Mouse (Mus musculus): ENCODE data around the gene Gper1. TPM values are rescaled to one million over a fixed set of nuclear protein-coding genes. Genes with fewer than 3 reads are reported as not detected.

The Gper1 gene
- total RNA-seq, 2 experiments from 2014 or later: 2.5 to 2.8 TPM

DNA sequence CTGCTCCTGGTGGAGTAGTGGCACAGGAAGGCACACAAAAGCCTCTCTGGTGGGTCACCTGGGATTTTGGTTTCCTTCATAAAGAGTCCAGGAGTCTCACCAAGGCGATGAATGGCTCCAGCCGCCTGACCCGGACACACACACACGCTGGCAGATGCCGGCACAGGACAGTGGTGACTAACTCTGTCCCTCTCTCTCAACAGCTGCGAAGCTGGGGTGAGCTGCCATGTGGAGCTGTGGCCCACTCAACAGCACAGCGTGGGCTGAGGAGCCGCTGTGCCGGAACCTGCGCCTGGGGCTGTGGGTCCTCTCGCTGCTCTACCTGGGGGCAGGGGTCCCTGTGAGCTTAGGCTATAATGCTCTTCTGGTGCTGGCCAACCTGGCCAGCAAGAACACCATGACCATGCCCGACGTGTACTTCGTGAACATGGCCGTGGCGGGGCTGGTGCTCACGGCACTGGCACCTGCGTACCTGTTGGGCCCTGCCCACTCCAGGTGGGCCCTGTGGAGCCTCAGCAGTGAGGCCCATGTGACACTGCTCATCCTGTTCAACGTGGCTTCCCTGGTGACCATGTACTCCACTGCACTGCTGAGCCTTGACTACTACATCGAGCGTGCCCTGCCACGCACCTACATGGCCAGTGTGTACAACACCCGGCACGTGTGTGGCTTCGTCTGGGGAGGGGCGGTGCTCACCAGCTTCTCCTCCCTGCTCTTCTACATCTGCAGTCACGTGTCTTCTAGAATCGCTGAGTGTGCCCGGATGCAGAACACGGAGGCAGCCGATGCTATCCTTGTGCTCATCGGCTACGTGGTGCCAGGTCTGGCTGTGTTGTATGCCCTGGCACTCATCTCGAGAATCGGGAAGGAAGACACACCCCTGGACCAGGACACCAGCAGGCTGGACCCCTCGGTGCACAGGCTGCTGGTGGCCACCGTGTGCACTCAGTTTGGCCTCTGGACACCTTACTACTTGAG lies 30.4 kb upstream of the Gper1 start:
- Histone ChIP-seq H3K4me3 (no peak overlapping the region), H3K27ac (peak overlapping the region; percentile 78)
- TF ChIP-seq CTCF (IDR thresholded peaks at IDR 0.05): no peak
- intact Hi-C loops (cut with DNase I): no loop called here
- no peak for DNase-seq (ENCODE audit: extremely low spot score in 1 of 2, low spot score in 2 of 2)

DNA sequence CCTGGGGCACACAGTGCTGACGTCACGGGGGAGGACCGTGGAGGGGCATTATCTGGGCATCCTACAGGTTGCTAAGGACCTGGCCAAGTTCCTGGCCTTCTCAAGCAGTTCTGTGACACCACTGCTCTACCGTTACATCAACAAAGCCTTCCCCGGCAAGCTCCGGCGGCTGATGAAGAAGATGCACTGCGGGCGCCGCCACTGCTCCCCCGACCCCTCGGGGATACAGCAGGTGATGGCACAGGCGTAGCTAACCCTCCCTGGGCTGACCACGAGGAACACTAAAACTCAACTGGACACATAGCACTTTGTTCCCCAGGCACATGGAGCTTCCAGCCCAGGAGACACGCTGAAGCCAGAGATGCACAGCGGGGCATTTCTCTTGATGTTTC lies 29.8 kb upstream of the Gper1 start:
- no peak for DNase-seq (ENCODE audit: extremely low spot score in 1 of 2, low spot score in 2 of 2)
- Histone ChIP-seq H3K4me3 (no peak overlapping the region), H3K27ac (peak overlapping the region; percentile 78; the same call in 1 of the 2 replicates)
- intact Hi-C loops (cut with DNase I): no loop called here
- no peak for TF ChIP-seq CTCF (IDR thresholded peaks at IDR 0.05)

DNA sequence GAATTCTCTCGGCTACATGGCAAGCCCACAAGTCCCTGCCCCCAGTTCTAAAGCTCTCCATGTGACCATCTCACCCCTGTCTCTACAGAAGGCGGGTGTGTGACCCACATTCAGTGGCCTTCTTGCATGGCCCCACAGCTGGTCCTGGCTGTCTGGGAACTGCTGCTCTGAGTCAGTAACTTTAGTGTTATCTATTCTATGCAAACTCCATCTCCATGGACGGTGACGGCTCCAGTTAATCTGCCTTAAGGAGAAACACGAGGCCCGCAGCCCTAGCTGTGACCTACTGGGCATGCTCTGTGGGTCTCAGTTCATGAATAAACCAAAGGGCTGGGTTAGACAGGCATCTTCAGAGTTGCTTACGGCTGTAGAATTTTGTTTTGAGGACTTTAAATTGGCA lies 28.6 kb upstream of the Gper1 start:
- TF ChIP-seq CTCF (IDR thresholded peaks at IDR 0.05): no peak
- Histone ChIP-seq H3K4me3 (no peak overlapping the region), H3K27ac (peak overlapping the region; percentile 52; the same call in 1 of the 2 replicates)
- DNase-seq (ENCODE audit: extremely low spot score in 1 of 2, low spot score in 2 of 2): no peak
- intact Hi-C loops (cut with DNase I): no loop called here

- H3K4me3 ChIP-seq: no peak overlapping the region
- no peak for DNase-seq (ENCODE audit: extremely low spot score in 1 of 2, low spot score in 2 of 2)
- no peak for TF ChIP-seq CTCF (IDR thresholded peaks at IDR 0.05)
- no peak overlapping the region for H3K27ac ChIP-seq
- intact Hi-C loops (cut with DNase I): loop anchor here (5.0 kb wide), 1 partner anchor 62 kb away; no protein-coding TSS in a partner anchor
Measured at GRCm38 (mm10) chr5:139395528-139395927, 27.4 kb upstream of the Gper1 start.

DNA sequence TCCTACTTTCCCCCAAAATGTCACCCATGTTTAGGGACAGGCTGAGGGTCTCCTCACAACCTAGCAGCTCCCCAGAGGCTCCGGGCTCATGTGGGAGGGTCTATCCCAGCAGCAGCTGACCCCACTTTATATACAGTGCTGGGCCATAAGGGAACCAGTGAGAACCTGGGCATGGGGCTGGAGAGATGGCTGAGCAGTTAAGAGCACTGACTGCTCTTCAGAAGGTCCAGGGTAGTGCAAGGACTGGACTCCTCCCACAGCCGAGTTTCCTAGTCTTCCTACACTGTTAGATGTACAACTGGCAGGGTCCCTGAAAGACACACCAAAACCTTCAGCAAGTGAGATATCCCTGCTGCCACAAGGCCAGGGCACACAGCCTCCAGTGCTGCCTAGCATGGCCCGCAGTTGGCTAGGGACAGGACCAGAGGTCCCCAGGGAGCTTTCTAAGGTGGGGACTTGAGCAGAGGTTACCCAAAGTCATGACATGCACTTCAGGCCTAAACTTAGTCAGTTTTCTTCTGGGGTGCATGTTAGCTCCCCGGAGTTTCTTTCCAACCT lies 25.5 kb upstream of the Gper1 start:
- Histone ChIP-seq H3K4me3 (no peak overlapping the region), H3K27ac (no peak overlapping the region)
- no peak for TF ChIP-seq CTCF (IDR thresholded peaks at IDR 0.05)
- intact Hi-C loops (cut with DNase I): loop anchor here (5.0 kb wide), 1 partner anchor 60 kb away; no protein-coding TSS in a partner anchor
- DNase-seq (ENCODE audit: extremely low spot score in 1 of 2, low spot score in 2 of 2): no peak

GRCm38 (mm10) chr5:139397959-139398753 lies 24.8 kb upstream of the Gper1 start:
- peak; percentile 91 for TF ChIP-seq CTCF (IDR thresholded peaks at IDR 0.05)
- peak; percentile 88 to 92 for DNase-seq (ENCODE audit: extremely low spot score in 1 of 2, low spot score in 2 of 2)
- Histone ChIP-seq H3K4me3 (no peak overlapping the region), H3K27ac (peak overlapping the region; percentile 37; the same call in 1 of the 2 replicates)
- intact Hi-C loops (cut with DNase I): loop anchor here (1.0 to 5.0 kb wide), 2 partner anchors 34 to 59 kb away; no protein-coding TSS in a partner anchor

- DNase-seq (ENCODE audit: extremely low spot score in 1 of 2, low spot score in 2 of 2): no peak
- TF ChIP-seq CTCF (IDR thresholded peaks at IDR 0.05): no peak
- Histone ChIP-seq H3K4me3 (no peak overlapping the region), H3K27ac (no peak overlapping the region)
- intact Hi-C loops (cut with DNase I): loop anchor here (1.0 to 5.0 kb wide), 2 partner anchors 34 to 59 kb away; no protein-coding TSS in a partner anchor
Measured at GRCm38 (mm10) chr5:139398786-139399185, 24.2 kb upstream of the Gper1 start.

- H3K4me3 ChIP-seq: no peak overlapping the region
- intact Hi-C loops (cut with DNase I): loop anchor here (5.0 kb wide), 2 partner anchors 47 to 57 kb away; no protein-coding TSS in a partner anchor
- no peak for DNase-seq (ENCODE audit: extremely low spot score in 1 of 2, low spot score in 2 of 2)
- TF ChIP-seq CTCF (IDR thresholded peaks at IDR 0.05): no peak
- H3K27ac ChIP-seq: no peak overlapping the region
Measured at GRCm38 (mm10) chr5:139399991-139400390, 23.0 kb upstream of the Gper1 start.

- H3K4me3 ChIP-seq: no peak overlapping the region
- H3K27ac ChIP-seq: peak overlapping the region; percentile 53
- intact Hi-C loops (cut with DNase I): loop anchor here (5.0 kb wide), 1 partner anchor 45 kb away; no protein-coding TSS in a partner anchor
- no peak for DNase-seq (ENCODE audit: extremely low spot score in 1 of 2, low spot score in 2 of 2)
- TF ChIP-seq CTCF (IDR thresholded peaks at IDR 0.05): no peak
Measured at GRCm38 (mm10) chr5:139402106-139402505, 20.8 kb upstream of the Gper1 start.

- intact Hi-C loops (cut with DNase I): loop anchor here (5.0 kb wide), 1 partner anchor 44 kb away; no protein-coding TSS in a partner anchor
- H3K4me3 ChIP-seq: no peak overlapping the region
- no peak for TF ChIP-seq CTCF (IDR thresholded peaks at IDR 0.05)
- no peak overlapping the region for H3K27ac ChIP-seq
- no peak for DNase-seq (ENCODE audit: extremely low spot score in 1 of 2, low spot score in 2 of 2)
Measured at GRCm38 (mm10) chr5:139403692-139404260, 19.2 kb upstream of the Gper1 start.

All from left cerebral cortex, adult 2 months (tissue).